Mouse (Mus musculus) thymus, adult 2 months (tissue): ENCODE measurements around the gene Boc.

ENCODE experiments used
- CTCF ChIP-seq: fragments of 200-500 bp; IDR thresholded peaks from 2 replicates; pipeline ENCODE4 v1.5.1; 2012; ENCODE audit warnings: mild to moderate bottlenecking, control low read depth, low read length, moderate library complexity, borderline replicate concordance; ENCODE audit not compliant: control insufficient read depth, poor library complexity, insufficient read depth; ENCODE audit errors: extremely low read depth
- POLR2A ChIP-seq: fragments of 200-500 bp; IDR thresholded peaks from 2 replicates; pipeline ENCODE4 v1.6.1; 2012; ENCODE audit warnings: mild to moderate bottlenecking, low read length, control low read depth, moderate library complexity; ENCODE audit not compliant: control insufficient read depth, poor library complexity, insufficient read depth; ENCODE audit errors: extremely low read depth

DNA sequence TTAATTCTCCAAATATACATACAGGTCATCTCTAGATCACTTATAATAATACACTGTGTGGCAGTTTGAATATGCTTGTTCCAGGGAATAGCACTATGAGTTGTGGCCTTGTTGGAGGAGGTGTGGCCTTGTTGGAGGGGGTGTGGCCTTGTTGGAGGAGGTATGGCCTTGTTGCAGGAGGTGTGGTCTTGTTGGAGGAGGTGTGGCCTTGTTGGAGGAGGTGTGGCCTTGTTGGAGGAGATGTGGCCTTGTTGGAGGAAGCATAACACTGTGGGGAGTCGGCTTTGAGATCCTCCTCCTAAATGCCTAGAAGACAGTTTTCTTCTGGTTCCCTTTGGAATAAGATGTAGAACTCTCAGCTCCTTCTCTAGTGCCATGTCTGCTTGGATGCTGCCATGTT, 10.7 kb downstream of the Boc start:
- TF ChIP-seq POLR2A (no peak), CTCF (no peak)
